Mouse (Mus musculus): ENCODE measurements around the gene Efs.
"Not testable (repeated sequence)": the region's sequence is repeated elsewhere in the genome, so short reads cannot be mapped to it uniquely, and the experiment has no call there.

The Efs gene

GRCm38 (mm10) chr14:54947008-54947407, 21.1 kb upstream of the Efs start:
- not testable (repeated sequence) for DNase-seq (ENCODE audit: low spot score)

DNA sequence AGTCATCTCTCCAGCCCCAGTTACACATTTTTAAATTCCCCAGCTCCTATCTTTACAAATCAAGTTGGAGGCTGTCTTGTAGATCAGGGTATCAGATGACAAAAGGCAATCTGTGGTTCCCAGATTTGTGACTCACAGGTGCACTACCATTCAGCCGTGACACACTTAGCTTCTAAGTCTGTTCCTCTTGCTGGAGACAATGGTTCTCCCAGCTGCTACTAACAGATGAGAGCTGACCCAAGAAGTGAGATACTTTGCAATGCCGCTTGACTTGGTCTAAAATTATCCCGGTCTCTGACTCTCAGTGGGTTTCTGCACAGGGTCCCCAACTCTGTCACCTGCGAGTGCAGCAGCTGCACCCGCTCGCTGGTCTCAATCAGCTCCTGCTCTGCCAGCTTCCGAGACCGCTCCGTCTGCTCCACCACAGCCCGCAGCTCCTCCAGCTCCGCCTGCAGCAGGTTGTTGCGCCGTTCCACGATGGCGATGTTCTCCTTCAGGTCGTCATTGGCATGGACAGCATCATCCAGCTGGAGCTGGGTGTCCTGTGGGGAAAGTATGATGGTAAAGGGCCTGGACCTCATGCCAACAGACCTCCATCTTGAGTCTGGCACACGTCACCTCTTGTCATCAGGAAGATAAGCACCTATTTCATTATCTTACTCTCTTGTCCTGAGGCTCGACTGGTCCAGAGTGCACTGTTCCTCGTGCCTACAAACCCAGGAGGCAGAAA, 20.2 kb upstream of the Efs start:
- no peak for DNase-seq (ENCODE audit: low spot score)

- DNase-seq (ENCODE audit: low spot score) = no peak
These were observed 19.0 kb upstream of the Efs start for GRCm38 (mm10) chr14:54944939-54945338.

DNA sequence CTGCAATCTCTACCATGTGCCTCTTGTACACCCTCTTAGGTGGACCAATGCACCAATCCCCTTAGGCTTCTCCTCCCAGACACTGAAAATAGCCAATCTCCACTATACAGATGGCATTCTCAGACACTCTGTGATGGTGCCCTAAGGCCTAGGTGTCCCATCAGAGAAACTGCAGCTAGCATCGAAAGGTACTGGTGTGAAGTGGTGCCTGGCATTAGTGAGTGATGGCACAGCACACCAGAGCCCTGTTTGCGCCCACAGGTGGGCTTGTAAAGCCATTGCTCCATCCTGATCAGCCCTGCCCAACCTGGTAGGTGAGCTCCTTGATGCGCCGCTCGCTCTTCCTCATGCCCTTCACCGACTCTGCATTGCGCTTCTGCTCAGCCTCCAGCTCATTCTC, 18.0 kb upstream of the Efs start:
- DNase-seq (ENCODE audit: low spot score) = no peak

- DNase-seq (ENCODE audit: low spot score) = no peak
These were observed 16.6 kb upstream of the Efs start for GRCm38 (mm10) chr14:54942479-54942878.

- no peak for DNase-seq (ENCODE audit: low spot score)
These were observed 15.4 kb upstream of the Efs start for GRCm38 (mm10) chr14:54941024-54941978.

GRCm38 (mm10) chr14:54940176-54940530, 14.2 kb upstream of the Efs start:
- DNase-seq (ENCODE audit: low spot score) = no peak

DNA sequence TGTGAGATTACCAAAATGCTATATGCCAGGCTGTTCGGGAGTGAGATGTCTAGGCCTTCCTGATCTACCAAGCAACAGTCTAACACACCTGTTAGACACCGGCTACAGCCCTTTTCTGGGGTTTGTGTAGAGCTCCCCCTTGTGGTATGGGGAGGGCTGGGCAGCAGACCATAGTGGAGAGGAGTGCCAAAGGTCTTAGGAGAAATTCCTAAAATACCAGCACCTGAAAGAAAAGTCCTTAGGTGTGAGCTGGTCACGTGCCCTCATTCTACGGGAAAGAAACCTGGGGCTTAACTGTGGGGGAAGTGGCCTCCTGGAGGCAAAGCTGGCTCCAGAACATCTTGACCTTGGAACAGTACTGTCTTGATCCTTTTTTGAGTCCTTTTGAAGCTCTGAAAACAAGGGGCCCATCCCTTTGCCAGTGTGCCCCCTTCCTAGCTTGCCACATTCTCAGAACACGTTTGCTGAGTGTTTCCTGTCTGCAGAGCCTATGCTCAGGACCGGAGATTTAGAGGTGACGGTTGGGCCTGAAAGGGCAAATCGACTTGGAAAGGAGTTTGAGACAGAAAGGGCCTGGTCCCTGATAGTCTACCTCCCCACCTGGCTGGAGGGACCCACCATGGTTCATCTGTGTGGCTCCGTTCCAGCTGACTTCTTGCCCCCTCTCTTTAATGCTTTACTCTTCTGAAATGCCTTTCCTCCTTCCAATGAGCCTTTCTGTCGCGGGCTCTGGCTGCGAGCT, 13.7 kb upstream of the Efs start:
- peak; percentile 54 for DNase-seq (ENCODE audit: low spot score)

DNA sequence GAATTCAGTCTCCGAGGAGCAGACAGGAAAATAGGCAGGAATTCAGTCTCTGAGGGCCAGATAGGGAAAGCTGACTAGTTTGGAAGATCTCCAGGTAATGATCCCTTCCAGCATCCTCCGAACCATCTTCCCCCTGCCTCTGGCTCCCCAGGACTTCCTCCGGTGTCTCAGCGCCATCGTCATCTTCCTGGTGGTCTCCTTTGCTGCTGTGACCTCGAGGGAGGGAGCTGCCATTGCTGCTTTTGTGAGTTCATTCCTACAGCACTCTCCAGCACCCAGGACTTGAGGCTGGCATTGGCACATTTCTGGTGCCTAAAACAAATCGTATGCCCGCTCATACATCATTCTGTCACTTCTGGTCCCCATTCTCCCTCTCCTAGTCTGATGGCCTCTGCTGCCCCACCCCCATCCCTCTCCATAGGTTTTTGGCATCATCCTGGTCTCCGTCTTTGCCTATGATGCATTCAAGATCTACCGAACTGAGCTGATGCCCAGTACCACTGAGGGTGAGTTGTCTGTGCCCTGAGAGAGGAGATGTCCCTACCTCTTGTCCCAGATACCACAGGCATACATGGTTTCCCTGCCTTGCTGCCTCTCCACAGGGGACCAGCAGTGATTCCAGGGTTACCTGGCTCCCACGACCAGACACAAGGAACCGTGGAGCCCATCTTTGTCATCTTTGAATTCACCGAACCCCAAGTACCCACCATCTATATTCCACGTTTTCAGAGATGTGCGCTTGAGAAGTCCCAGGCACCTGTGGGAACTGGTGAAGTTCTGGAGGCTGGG, 12.7 kb upstream of the Efs start:
- DNase-seq (ENCODE audit: low spot score) = no peak

- no peak for DNase-seq (ENCODE audit: low spot score)
These were observed 11.6 kb upstream of the Efs start for GRCm38 (mm10) chr14:54937361-54938182.

GRCm38 (mm10) chr14:54936831-54937160, 10.9 kb upstream of the Efs start:
- no peak for DNase-seq (ENCODE audit: low spot score)

GRCm38 (mm10) chr14:54935904-54936830, 10.2 kb upstream of the Efs start, which contains the start of gene Cmtm5:
Cmtm5 (plus strand) TSS chr14:54936261.
- no peak for DNase-seq (ENCODE audit: low spot score)

DNA sequence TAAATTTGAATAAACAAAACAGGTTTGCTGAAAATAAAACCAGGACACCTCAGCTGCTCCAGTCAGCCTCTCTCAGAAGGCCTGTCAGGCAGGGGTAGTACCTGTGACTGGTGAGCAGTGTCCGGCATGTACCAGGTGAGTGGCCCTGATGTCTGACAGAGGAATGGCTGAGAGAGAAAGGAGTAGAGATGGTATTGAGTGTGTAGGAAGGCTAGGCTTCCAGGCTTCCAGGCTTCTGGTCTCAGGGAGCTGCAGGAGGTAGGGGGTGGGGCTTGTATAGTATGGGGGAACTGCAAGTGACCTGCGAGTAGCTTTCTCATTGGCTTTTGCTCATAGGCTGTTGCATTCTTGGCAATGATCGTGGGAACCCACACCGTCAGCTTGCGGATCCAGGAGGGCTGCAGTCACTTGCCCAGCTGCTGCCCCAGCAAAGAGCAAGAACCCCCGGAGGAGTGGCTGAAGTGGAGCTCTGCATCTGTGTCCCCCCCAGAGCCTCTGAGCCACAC, 6.8 kb upstream of the Efs start, which contains the start of gene Il25:
Il25 (plus strand) TSS at position 51 of the 506 bp plus-strand sequence.
- DNase-seq (ENCODE audit: low spot score) = no peak

- no peak for DNase-seq (ENCODE audit: low spot score)
These were observed 4.5 kb upstream of the Efs start for GRCm38 (mm10) chr14:54930431-54930830.

- DNase-seq (ENCODE audit: low spot score) = no peak
These were observed 3.9 kb upstream of the Efs start for GRCm38 (mm10) chr14:54929801-54930200.

DNA sequence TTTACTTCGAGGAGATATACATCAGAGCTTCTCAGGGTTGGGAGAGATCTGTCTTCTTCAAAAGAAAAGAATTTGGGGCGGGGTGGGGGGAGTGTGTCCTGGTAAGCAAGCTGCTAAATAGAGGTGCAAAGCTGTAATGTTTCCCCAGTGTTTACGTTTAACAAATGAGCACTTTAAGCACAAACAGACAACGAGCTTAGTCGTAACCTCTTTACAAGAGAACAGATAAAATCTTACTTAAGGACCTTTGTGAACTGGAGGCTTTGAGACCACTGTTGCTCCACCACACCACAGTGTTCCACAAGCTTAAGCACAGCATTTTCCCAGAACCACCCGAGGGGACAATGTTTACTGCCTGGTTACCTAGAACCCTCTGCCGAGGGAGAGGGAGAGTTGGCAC, 1.4 kb upstream of the Efs start:
- DNase-seq (ENCODE audit: low spot score) = no peak

DNA sequence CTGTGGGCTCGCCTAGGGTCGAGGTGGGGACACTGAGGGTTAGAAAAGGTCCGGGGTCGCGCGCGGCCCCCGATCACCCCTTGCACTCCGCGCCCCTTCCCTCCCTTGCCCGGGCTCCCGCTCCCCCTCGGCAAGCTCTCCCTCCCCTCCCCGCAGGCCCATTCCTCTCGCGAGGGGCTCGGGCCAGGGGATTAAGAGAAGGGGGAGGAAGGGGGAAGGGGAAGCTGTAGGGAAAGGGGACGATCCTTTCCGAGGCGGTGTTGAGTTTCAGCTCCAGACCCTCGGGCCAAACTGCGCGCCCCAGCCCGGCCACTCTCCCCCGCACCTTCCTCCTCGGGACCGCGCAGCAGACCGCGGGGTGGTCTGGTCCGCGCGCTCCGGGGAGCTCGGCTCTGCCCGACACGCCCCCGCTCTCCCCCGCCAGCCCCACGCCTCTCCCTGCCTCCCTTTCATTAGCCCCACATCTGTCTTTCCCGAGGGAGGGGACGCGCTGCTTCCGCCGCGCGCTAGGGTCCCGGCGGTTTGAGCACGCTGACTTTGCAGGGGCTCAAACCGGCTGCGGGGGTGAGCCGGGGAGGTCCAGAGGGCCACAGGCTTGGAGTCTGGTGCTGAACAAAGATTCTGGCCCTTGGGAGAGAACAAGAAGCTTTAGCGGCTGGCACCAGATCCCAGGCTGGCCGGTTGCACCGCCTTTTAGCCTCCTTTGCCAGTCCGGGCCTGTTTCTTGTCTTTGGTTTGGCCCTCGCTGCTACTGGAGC, 654 bp upstream of the Efs start:
- DNase-seq (ENCODE audit: low spot score) = no peak

DNA sequence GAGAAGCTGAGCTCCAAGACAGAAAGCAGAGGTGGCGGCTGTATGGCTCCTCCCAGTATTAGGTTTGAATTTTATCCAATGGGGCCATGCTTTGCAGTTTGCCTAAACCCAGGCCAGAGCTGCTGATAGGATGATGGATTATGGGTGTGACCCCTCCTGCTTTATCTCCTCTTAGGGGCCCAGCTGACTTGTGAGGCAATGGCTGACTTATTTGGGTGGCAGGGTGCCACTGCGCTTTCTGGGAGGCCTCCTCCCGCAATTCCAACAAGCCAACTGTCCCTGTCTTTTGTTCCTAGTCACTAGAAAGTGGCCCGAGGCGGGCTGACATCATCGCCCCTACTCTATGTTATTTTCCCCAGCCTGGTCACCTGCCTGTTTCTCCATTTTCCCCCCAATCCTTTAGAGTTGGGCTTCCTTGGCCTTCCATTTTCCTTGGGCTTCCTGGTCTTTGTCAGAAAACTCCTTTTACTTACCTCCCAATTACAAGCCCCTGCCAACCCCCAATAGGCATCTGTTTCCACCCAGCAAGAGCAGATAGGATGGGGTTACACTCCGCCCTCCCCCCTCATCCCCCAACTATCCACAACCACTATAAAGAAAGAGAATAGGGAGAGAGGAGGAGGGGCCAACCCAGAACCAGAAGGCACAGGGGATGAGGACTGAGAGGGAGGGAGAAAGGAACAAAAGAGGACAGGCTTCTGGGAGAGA, 1.1 kb downstream of the Efs start:
- no peak for DNase-seq (ENCODE audit: low spot score)

Measured in adipocyte (in vitro differentiated cells).